Mouse (Mus musculus): ENCODE results near the gene Itih4. TPM values are rescaled to one million over a fixed set of nuclear protein-coding genes. Genes with fewer than 3 reads are reported as not detected.

The Itih4 gene
- total RNA-seq, 2 experiments from 2014 or later: 0.09 to 1.00 TPM

DNA sequence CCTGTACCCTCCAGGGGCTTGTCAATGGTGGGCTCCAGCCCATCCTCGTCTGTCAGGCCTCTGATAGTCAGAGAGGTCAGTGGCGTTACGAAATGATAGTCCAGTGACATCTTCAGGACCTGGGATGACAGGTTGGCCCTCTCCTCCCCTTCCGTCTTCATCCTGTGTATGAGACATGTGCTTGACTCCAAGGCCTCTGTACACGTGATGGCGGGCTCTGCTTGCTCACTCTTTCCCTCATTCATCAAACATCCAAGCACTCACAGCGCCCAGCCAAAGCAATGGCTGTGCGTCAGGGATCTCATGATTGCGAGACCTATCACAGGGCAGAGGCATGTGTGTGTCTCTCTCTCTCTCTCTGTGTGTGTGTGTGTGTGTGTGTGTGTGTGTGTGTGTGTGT lies 47.1 kb downstream of the Itih4 start:
- DNase-seq (ENCODE audit: low spot score): no peak

- DNase-seq (ENCODE audit: low spot score): no peak
Observed at GRCm38 (mm10) chr14:30942254-30942653, 56.0 kb downstream of the Itih4 start.

- no peak for DNase-seq (ENCODE audit: low spot score)
Observed at GRCm38 (mm10) chr14:30943038-30943437, 56.8 kb downstream of the Itih4 start, which contains the start of gene Itih1. Itih1 (minus strand) TSS chr14:30943289.

GRCm38 (mm10) chr14:30943860-30944674 lies 57.8 kb downstream of the Itih4 start:
- peak; percentile 55 for DNase-seq (ENCODE audit: low spot score)

GRCm38 (mm10) chr14:30944745-30945144 lies 58.5 kb downstream of the Itih4 start:
- DNase-seq (ENCODE audit: low spot score): no peak

GRCm38 (mm10) chr14:30949986-30950385 lies 63.7 kb downstream of the Itih4 start:
- DNase-seq (ENCODE audit: low spot score): no peak

DNA sequence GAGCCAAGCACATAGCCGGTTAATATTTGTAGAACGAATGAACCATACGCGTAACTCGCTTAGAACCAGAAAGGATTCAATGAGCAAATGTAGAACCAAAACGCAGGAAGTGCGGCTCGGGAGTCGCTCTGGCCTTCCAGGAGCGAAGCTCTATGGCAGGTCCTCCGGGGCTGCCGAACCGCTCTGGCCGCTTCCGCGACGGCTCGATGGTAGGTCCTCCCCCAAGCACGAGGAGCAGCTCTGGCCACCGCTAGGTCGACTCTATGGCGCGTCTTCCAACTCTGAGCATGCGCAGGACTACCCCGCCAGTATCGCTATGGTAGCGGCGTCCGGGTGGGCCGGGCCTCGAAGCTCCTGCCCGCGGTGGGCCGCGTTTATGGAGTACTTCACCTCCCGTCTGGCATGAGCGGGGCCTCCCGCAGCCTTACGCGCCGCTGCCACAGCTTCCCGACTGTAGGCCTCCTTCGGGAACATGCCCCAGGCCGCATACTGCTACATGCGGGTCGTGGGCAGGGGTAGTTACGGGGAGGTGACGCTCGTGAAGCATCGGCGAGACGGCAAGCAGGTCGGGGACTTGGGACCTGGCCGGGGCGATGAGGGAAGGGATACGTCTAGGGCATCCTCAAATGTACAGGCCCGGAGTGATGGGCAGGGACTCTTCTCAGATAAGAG lies 65.0 kb downstream of the Itih4 start, which contains the start of gene Nek4:
Nek4 (plus strand) TSS at position 224 of the 672 bp plus-strand sequence.
- peak; percentile 97 for DNase-seq (ENCODE audit: low spot score)

Other genes starting within 250 kb of the Itih4 start
- gene Rft1, start 232.1 kb upstream of the Itih4 start, total RNA-seq (2021): 1 to 10 TPM; 4.7 to 5.1 TPM
- gene Sfmbt1, start 171.6 kb upstream of the Itih4 start, total RNA-seq (2021): 10 to 100 TPM; 11.4 to 14.1 TPM
- gene Tmem110, start 60.9 kb upstream of the Itih4 start, total RNA-seq (2021): 10 to 100 TPM in 1 of 2 experiments, 1 to 10 TPM in 1; 5.9 to 10.2 TPM
- gene Mustn1, start 7.3 kb upstream of the Itih4 start, total RNA-seq (2021): 100 to 1,000 TPM in 1 of 2 experiments, 10 to 100 TPM in 1; 81.2 to 174 TPM
- under 1 TPM; 0.37 to 0.40 TPM for gene Itih3, start 37.3 kb downstream of the Itih4 start, total RNA-seq (2021)
- gene Itih1, start 56.8 kb downstream of the Itih4 start, total RNA-seq (2021): under 1 TPM in 1 of 2 experiments, not detected in 1; 0.28 TPM
- 1 to 10 TPM; 3.9 to 4.3 TPM for gene Nek4, start 64.9 kb downstream of the Itih4 start, total RNA-seq (2021)
- 10 to 100 TPM in 1 of 2 experiments, 1 to 10 TPM in 1; 9.7 to 12.0 TPM for gene Glt8d1, start 114.9 kb downstream of the Itih4 start, total RNA-seq (2021)
- 100 to 1,000 TPM; 129 to 132 TPM for gene Spcs1, start 115.2 kb downstream of the Itih4 start, total RNA-seq (2021)
- gene Pbrm1, start 132.7 kb downstream of the Itih4 start, total RNA-seq (2021): 10 to 100 TPM; 40.1 to 41.1 TPM
- 10 to 100 TPM; 31.8 to 31.9 TPM for gene Gnl3, start 132.7 kb downstream of the Itih4 start, total RNA-seq (2021)
- gene Smim4, start 242.5 kb downstream of the Itih4 start, total RNA-seq (2021): 10 to 100 TPM; 24.6 to 33.8 TPM
- 1 to 10 TPM in 1 of 2 experiments, under 1 TPM in 1; 0.57 to 1.3 TPM for gene Nt5dc2, start 244.6 kb downstream of the Itih4 start, total RNA-seq (2021)

All from gastrocnemius, adult 18-20 months (tissue).